Mouse (Mus musculus): Measurements from ENCODE around the gene Mzf1.

Mzf1 gene

GRCm38 (mm10) chr7:13034148-13034977 lies 20.2 kb downstream of the Mzf1 start, which contains the start of gene Chmp2a:
TSS of gene Chmp2a (minus strand) at chr7:13034807.
- peak; percentile 98 for DNase-seq

- DNase-seq = no peak
Observed at GRCm38 (mm10) chr7:13033451-13034147, 21.0 kb downstream of the Mzf1 start.

- DNase-seq = no peak
Observed at GRCm38 (mm10) chr7:13032541-13032940, 22.0 kb downstream of the Mzf1 start.

GRCm38 (mm10) chr7:13031983-13032382 lies 22.6 kb downstream of the Mzf1 start:
- DNase-seq = no peak

GRCm38 (mm10) chr7:13031069-13031468 lies 23.5 kb downstream of the Mzf1 start:
- DNase-seq = peak; percentile 29

- no peak for DNase-seq
Observed at GRCm38 (mm10) chr7:13028986-13029385, 25.6 kb downstream of the Mzf1 start.

GRCm38 (mm10) chr7:13025511-13026112 lies 29.0 kb downstream of the Mzf1 start:
- no peak for DNase-seq

GRCm38 (mm10) chr7:13024805-13025204 lies 29.8 kb downstream of the Mzf1 start:
- DNase-seq = peak; percentile 88

GRCm38 (mm10) chr7:13023928-13024731 lies 30.4 kb downstream of the Mzf1 start:
- DNase-seq = peak; percentile 96

- peak; percentile 55 for DNase-seq
Observed at GRCm38 (mm10) chr7:13022773-13023535, 31.6 kb downstream of the Mzf1 start.

GRCm38 (mm10) chr7:13015217-13015616 lies 39.3 kb downstream of the Mzf1 start:
- no peak for DNase-seq

GRCm38 (mm10) chr7:13014275-13014839 lies 40.2 kb downstream of the Mzf1 start:
- no peak for DNase-seq

GRCm38 (mm10) chr7:13013671-13014070 lies 40.9 kb downstream of the Mzf1 start:
- no peak for DNase-seq

- DNase-seq = no peak
Observed at GRCm38 (mm10) chr7:13010005-13010908, 44.3 kb downstream of the Mzf1 start, which contains the start of gene Zbtb45. TSS of gene Zbtb45 (minus strand) at chr7:13010034.

- peak; percentile 89 for DNase-seq
Observed at GRCm38 (mm10) chr7:13009143-13010004, 45.2 kb downstream of the Mzf1 start.

GRCm38 (mm10) chr7:13007341-13008092 lies 47.0 kb downstream of the Mzf1 start:
- DNase-seq = peak; percentile 19

- DNase-seq = no peak
Observed at GRCm38 (mm10) chr7:13006531-13006930, 48.0 kb downstream of the Mzf1 start.

- no peak for DNase-seq
Observed at GRCm38 (mm10) chr7:13006011-13006410, 48.6 kb downstream of the Mzf1 start.

GRCm38 (mm10) chr7:13003380-13003779 lies 51.2 kb downstream of the Mzf1 start:
- no peak for DNase-seq

All from right cerebral cortex, postnatal 4 days (tissue).